In the genomic region with DNA sequence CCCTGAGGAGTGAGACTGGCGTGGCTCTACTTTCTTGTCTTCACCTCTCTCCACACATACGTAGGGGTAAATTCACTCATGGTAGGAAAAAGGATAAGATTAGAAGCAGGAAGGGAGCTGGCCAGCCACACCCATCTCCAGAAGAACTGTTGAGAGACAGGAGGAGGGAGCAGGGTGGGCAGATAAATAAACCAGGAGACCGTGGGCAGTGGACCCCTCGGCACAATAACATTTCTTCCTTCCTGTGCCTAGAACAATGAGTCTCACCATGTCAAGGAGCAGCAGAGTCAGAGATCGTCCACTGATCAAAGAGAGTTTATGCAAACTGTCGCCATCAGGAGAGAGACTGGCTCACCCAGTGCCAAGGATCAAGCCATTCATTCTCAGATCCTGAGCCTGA, we compare ENCODE assay signal across 16 mouse cellular contexts. TPM values are rescaled to one million over a fixed set of nuclear protein-coding genes. Genes with fewer than 3 reads are reported as not detected.
DNase-seq lines count a peak whose midpoint lies in the region; ATAC-seq lines count a peak whose summit lies in the region.
"Had no signal": no experiment of that assay in that cellular context is flagged by ENCODE, and none has a peak within 500 bp of the region (broad histone marks: within the 10 kb centered on the region; RNA-seq: fewer than 3 reads in every experiment).

No protein-coding gene starts in this region.

- WGBS in kidney, embryonic 16.5 days = 28% methylated on average over 6 of the region's 6 CpGs
- WGBS in liver, embryonic 12.5 days (ENCODE audit: insufficient replicate concordance) = 21% methylated on average over 6 of the region's 6 CpGs

- no peaks in the 10 kb centered on the region for H3K27me3 ChIP-seq in kidney, embryonic 16.5 days (ENCODE audit: insufficient read depth, low read length)
- H3K27me3 ChIP-seq in liver, embryonic 12.5 days (replicated peaks) = no peaks in the 10 kb centered on the region
- H3K27me3 ChIP-seq: CH12.LX had no signal

- H3K4me3 ChIP-seq in kidney, embryonic 16.5 days (ENCODE audit: low read length) = no peak overlapping the region
- H3K4me3 ChIP-seq in brown adipose tissue, adult 24 weeks (ENCODE audit: insufficient read depth, low read depth, low read length) = no peak overlapping the region
- H3K4me3 ChIP-seq in liver, embryonic 12.5 days = no peak overlapping the region
- H3K4me3 ChIP-seq: embryonic facial prominence, embryonic 10.5 days had no signal

- no peak overlapping the region for H3K4me2 ChIP-seq in kidney, embryonic 16.5 days (replicated peaks; ENCODE audit: low read depth, low read length)
- no peak overlapping the region for H3K4me2 ChIP-seq in liver, embryonic 12.5 days

- peak; percentile 92 for DNase-seq in heart, adult 11 months
- no peak for DNase-seq in heart, adult 8-10 months (ENCODE audit: low spot score)
- DNase-seq in kidney, adult 11 months = no peak
- peak; percentile 51 for DNase-seq in lung, postnatal 14 days
- no peak for DNase-seq in thymus, adult 18-20 months
- DNase-seq: cerebellum, adult 11 months; cerebellum, postnatal 25 days; kidney, postnatal 25 days; midbrain, embryonic 14.5 days; right cerebral cortex, postnatal 4 days had no signal

- H3K27ac ChIP-seq in kidney, embryonic 16.5 days (ENCODE audit: low read length) = no peak overlapping the region
- H3K27ac ChIP-seq in brown adipose tissue, adult 24 weeks (replicated peaks; ENCODE audit: low read depth, low read length) = peak overlapping the region; percentile 25
- H3K27ac ChIP-seq in liver, embryonic 12.5 days = no peak overlapping the region
- H3K27ac ChIP-seq: embryonic facial prominence, embryonic 10.5 days had no signal

- H3K4me1 ChIP-seq in kidney, embryonic 16.5 days (ENCODE audit: insufficient read depth, low read length) = no peaks in the 10 kb centered on the region
- H3K4me1 ChIP-seq in brown adipose tissue, adult 24 weeks (ENCODE audit: control insufficient read depth, insufficient read depth, insufficient read length, low read length) = peaks cover 25% of the 10 kb centered on the region
- peaks cover 8% of the 10 kb centered on the region; the same call in 1 of the 2 replicates for H3K4me1 ChIP-seq in liver, embryonic 12.5 days
- H3K4me1 ChIP-seq: embryonic facial prominence, embryonic 10.5 days had no signal

- H3K36me3 ChIP-seq in kidney, embryonic 16.5 days (ENCODE audit: insufficient read depth, low read length) = no peaks in the 10 kb centered on the region
- no peaks in the 10 kb centered on the region for H3K36me3 ChIP-seq in liver, embryonic 12.5 days
- H3K36me3 ChIP-seq: embryonic facial prominence, embryonic 10.5 days had no signal

- no peaks in the 10 kb centered on the region for H3K9me3 ChIP-seq in kidney, embryonic 16.5 days (ENCODE audit: low read length)
- H3K9me3 ChIP-seq in liver, embryonic 12.5 days (replicated peaks) = no peaks in the 10 kb centered on the region
- H3K9me3 ChIP-seq: embryonic facial prominence, embryonic 10.5 days had no signal

- no peak overlapping the region for H3K9ac ChIP-seq in kidney, embryonic 16.5 days (replicated peaks; ENCODE audit: low read length)
- H3K9ac ChIP-seq in liver, embryonic 12.5 days = no peak overlapping the region

- peak; percentile 27; the same call in 1 of the 2 replicates for ATAC-seq in kidney, embryonic 16.5 days (ENCODE audit: low FRiP score, low TSS enrichment)
- ATAC-seq in liver, embryonic 12.5 days = no peak
- ATAC-seq: forebrain, embryonic 14.5 days had no signal

RNA-seq across cellular contexts. Expression of gene Cd93, which starts 46.8 kb away (rescaled TPM):
- 10 to 100 TPM; 30.6 to 48.2 (median 40.0) TPM for total RNA-seq in heart, adult 8-10 months (2022)
- 19.0 and 20.0 TPM in 2 replicates for polyA plus RNA-seq in kidney, embryonic 16.5 days (2015; fragmentation: Nextera tagmentation; extraction: Ambion mirVana)
- 10.7 and 17.0 TPM in 2 replicates for polyA plus RNA-seq in brown adipose tissue, adult 24 weeks (2012; ENCODE audit: insufficient read depth, insufficient read length, missing spikeins)
- 3.2 and 3.3 TPM in 2 replicates for polyA plus RNA-seq in liver, embryonic 12.5 days (2016; fragmentation: Nextera tagmentation; extraction: Ambion mirVana)

Comparison
In these comparisons a context has a peak if more than half of its experiments do, and no peak if none do; other contexts are left out.
1. DNase-seq: peak in heart, adult 11 months (single experiment) and lung, postnatal 14 days (single experiment); none in heart, adult 8-10 months (single experiment), kidney, adult 11 months (single experiment) and thymus, adult 18-20 months (0 of 2).